Mouse (Mus musculus): ENCODE results near the gene Mfsd4b3. TPM values are rescaled to one million over a fixed set of nuclear protein-coding genes. Genes with fewer than 3 reads are reported as not detected.
"Not testable (repeated sequence)": the region's sequence is repeated elsewhere in the genome, so short reads cannot be mapped to it uniquely, and the experiment has no call there.

Mfsd4b3 gene
- total RNA-seq (2015; ENCODE audit: low replicate concordance), result not detected in 2 replicates
- total RNA-seq (2017; ENCODE audit: low replicate concordance), result 0.70 TPM in 1 of 2 replicates, not detected in the other

DNA sequence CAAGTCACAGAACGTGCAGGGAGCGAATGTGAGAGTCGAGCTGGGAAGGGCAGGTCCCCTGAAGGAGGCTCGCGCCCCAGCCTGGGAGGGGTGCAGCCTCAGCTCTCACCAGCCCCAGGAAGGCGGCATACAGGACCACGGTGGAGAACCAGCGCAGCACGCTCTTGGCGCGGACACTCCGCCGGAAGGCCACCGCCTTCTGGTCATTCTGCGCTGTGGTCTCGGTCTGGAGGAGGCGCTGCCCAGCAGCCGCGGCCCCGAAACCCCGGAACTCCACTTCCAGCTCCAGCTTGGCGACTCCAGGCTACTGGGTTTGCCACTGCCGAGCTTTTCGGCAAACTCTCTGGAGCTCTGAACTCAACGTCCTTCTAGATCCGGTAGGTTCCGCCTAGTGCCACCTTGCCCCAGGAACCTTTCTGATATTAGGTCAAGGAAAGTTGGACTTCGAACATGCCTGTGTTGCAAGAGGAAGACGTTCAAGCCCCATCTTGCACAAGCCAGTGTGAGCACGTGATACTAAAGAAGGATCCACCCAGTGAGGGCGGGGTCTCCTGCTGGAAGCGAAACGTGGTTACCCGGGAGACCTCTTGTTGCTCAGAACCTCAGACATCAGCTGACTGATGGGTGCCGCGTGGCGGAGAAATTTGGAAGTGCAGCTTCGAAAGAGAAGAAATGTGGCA is at the start of gene Mfsd4b3:
Mfsd4b3 (minus strand) TSS at position 393 of the 680 bp plus-strand sequence.
- peak; percentile 89 for ATAC-seq (replicated peaks; ENCODE audit: low FRiP score, poor library complexity, severe bottlenecking)

DNA sequence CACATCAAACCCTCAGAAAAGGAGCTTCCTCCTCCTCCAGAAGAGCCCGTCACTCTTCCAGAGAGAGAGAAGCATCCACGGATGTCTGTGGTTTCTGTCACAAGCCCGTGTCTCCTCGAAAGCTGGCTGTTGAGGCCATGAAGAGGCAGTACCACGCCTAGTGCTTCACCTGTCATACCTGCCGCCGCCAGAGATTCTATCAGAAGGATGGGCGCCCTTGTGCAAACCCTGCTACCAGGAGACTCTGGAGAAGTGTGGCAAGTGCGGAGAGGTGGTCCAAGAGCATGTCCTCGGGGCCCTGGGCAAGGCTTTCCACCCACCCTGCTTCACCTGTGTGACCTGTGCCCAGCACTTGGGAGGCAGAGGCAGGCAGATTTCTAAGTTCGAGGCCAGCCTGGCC is 49.6 kb upstream of the Mfsd4b3 start:
- ATAC-seq (replicated peaks; ENCODE audit: low FRiP score, poor library complexity, severe bottlenecking), result no peak

DNA sequence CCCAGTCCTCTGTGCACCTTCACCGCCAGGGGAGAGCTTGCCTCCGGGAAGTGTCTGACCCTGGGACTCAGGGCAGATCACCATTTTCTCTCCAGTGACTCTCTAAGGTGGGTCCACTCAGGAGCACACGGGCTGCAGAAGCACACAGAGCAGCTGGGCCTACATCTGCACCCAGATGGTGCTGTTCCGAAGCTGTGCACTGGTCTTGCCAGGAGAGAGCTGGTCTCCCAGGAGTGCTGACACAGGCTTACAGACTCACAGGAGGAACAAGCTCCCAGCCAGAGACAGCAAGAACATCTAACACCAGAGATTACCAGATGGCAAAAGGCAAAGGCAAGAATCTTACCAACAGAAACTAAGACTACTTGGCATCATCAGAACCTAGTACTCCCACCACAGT is 48.9 kb upstream of the Mfsd4b3 start:
- ATAC-seq (replicated peaks; ENCODE audit: low FRiP score, poor library complexity, severe bottlenecking), result not testable (repeated sequence)

DNA sequence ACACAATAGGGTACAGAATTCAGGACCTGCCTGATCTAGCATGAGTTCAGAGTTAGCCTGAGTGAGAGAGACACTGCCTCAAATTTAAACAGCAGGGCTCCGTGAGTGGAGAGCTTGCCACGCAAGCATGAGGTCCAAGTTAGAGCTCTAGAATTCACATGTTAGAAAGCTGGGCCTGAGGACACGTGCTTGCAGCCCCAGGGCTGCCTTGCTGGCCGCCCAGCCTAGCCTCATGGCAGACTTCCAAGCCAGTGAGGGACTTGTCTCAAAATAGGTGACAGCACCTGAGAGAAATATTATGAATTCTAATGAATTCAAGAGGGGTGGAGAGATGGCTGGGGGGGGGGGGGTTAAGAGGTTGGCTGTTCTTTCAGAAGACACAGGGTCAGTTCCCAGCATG is 48.0 kb upstream of the Mfsd4b3 start:
- ATAC-seq (replicated peaks; ENCODE audit: low FRiP score, poor library complexity, severe bottlenecking), result no peak

DNA sequence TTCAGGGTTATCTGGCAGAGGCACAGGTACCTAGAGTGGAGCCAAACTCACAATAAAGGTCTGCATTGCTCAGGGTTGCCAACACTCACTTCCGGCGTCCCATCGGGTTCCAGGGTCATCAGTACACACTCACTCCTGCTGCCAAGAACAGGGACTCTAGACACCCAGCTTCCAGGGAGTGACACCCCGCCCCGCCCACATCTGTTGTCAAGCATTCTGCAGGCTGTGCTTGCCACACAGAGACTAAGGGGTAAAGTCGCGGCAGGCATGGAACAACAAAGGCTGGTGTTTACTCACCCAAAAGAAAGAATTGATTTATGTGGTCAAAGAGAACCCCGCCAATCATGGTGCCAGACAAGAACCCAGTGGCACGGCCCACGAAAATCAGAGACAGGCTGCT is 47.0 kb upstream of the Mfsd4b3 start:
- no peak for ATAC-seq (replicated peaks; ENCODE audit: low FRiP score, poor library complexity, severe bottlenecking)

DNA sequence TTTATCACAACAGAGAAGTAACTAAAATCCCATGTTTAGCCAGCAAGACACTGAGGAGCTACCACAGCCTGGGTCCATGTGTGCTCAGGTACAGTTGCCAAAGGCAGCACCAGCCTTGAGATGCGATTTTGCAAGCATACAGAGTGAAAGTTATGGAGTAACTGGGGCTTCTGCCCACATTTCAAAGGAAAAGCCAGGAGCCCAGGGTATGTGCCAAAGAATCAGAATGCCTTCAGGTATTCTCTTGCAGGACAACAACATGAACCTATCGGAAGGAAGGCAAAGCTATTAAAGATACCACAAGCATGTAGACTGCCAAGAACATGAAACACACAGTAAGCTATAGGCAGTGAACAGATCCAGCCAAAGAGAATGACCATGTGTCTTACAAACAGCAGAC is 40.8 kb upstream of the Mfsd4b3 start:
- ATAC-seq (replicated peaks; ENCODE audit: low FRiP score, poor library complexity, severe bottlenecking), result no peak

DNA sequence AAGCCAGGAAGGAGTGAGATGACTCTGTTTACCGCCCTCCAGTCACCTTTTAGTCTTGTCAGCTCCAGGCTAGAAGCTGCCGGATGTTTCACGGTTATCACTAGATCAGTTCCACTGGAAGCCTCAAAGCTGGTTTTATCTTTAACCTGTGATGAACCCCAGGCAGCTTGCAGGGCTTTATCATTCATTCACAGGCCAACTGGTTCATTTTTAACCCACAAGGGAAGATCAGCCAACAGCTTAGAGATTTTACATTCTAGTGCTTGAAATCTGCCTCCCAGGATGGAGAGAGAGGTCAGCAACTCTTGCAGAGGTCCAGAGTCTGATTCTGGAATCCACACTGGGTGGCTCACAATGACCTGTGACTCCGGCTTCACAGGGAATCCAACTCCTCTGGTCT is 31.2 kb upstream of the Mfsd4b3 start:
- no peak for ATAC-seq (replicated peaks; ENCODE audit: low FRiP score, poor library complexity, severe bottlenecking)

DNA sequence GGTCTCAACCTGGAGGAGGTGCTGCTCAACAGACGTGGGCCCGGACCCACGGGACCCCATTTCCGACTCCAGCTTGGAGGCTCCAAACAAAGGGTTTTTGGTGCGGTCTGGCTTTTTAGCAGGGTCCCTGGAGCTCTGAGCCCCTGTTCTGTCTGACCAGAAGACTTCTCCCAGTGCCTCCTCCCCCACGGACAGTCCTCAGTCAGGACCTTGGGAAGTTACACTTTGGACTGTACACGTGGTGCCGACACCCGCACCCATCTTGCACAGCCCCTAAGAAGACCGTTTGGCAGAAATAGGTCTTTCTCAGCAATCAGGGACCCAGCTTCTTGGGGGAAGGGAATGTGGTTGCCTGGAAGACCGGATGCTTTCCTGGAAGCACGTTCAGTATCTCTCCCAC is 26.5 kb upstream of the Mfsd4b3 start, which contains the start of gene Mfsd4b5:
Mfsd4b5 (minus strand) TSS at position 181 of the 400 bp plus-strand sequence.
- ATAC-seq (replicated peaks; ENCODE audit: low FRiP score, poor library complexity, severe bottlenecking), result no peak

DNA sequence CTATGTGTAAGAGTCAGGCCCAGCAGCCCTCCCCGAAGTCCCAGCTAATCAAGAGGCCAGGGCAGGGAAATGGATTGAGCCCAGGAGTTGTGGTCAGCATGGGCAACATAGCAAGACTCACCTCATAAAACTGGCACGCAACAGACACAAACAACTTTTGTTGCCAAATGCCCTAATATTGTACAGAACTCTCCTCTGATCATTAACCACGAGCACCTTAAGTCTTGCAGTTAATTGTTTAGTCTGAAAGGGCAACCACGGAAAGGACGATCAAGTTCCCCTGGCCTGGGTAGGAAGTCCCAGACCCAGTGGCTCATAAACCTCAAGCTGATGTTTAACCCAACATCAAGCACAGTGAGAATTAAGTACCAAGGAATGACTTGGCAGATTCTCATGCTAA is 22.7 kb upstream of the Mfsd4b3 start:
- ATAC-seq (replicated peaks; ENCODE audit: low FRiP score, poor library complexity, severe bottlenecking), result no peak

DNA sequence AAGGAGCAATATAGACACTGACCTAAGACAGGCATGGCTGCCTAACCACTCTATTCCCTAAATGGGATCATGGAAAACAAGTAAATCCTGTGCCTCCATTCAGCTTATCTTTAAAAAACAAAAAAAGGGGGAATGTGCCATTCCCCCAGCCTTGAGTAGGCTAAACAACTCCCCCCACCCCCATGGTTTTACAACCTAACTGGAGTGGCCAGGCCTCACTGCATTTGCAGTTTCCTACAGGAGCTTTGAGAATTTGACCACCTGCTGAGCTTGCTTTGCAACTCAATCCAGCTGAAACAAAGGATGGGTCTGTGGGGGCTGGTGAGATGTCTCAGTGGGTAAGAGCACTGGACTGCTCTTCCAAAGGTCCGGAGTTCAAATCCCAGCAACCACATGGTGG is 18.3 kb upstream of the Mfsd4b3 start:
- no peak for ATAC-seq (replicated peaks; ENCODE audit: low FRiP score, poor library complexity, severe bottlenecking)

DNA sequence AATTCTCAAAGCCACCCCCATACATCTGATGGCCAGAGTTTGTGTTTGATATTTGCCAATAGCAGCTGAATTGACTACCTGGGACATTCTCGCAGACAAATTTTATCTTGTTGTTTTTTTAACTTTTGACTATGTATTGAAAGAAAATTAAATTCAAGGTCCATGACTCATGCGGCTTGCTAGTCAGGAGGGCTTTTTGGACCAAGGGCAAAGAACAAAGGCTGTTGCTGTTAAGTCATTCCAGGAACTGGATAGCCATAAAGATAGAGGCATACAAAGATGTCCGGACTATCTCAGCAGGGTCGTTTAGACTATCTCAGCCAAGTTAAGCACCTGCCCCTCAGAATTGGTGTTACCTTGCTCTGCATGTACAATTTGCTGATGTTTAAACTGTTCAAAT is 17.4 kb upstream of the Mfsd4b3 start:
- no peak for ATAC-seq (replicated peaks; ENCODE audit: low FRiP score, poor library complexity, severe bottlenecking)

DNA sequence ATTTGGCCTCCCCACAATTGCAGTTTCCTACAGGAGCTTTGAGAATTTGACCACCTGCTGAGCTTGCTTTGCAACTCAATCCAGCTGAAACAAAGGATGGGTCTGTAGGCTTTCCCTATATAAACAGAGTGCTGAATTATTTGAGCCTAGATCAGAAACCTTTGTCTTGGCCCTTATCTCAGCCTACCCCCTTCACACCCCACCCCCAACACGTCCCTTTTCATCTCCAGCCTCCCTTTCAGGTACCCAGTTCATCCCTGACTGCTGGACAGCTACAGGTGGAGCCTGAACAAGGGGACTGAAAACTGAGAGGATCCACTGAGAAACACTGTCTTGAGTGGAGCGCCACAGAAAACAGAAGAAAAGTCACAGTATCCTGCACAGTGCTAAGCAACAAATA is 15.8 kb upstream of the Mfsd4b3 start:
- ATAC-seq (replicated peaks; ENCODE audit: low FRiP score, poor library complexity, severe bottlenecking), result no peak

DNA sequence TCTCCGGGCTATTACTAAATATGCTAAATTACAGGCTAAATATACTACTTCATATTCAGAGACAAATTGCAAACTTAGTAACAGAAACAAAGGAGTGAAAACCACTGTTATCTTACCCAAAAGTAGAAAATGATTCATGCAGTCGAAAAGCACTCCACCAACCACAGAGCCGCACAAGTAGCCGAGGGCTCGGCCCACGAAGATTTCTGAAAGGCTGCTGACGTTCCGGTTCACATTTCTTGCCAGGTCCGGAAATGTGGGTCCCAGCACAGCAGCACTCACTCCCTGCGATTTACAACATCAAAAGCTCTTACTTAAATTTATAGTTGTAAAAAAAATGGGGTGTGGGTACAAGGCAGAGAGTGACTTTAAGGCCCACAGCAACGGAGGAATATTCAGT is 15.0 kb upstream of the Mfsd4b3 start:
- no peak for ATAC-seq (replicated peaks; ENCODE audit: low FRiP score, poor library complexity, severe bottlenecking)

DNA sequence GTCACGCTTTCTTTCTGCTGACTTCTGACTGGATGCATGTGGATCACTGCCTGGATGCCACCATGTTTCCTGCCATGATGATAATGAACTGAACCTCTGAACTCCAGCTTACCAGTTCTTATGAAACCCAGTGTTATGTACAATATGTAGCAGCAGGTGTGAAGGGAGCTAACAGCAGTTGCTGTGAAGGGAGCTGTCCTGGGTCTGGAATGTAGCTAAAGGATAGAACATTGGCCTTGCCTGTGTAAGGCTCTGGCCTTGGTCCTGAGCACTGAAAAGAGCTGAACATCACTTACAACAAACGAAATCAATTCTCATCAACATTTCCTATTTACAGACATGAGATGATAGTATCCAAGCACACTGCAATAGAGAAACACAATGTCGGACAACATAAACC is 7.6 kb upstream of the Mfsd4b3 start:
- no peak for ATAC-seq (replicated peaks; ENCODE audit: low FRiP score, poor library complexity, severe bottlenecking)

DNA sequence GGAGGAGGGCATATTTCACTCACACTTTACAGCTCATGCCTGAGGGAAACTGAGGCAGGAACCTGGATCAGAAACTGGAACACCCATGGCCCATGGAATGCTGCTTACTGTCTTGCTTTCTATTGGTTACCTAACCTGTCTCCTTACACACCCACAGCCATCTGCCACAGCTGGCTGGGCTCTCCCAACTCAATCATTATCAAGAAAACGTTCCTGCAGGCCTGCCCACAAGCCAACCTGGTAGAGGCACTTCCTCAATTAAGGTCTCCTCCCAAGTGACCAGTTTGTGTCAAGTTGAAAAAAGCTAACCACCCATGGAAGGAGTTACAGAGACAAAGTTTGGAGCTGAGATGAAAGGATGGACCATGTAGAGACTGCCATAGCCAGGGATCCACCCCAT is 2.0 kb upstream of the Mfsd4b3 start:
- no peak for ATAC-seq (replicated peaks; ENCODE audit: low FRiP score, poor library complexity, severe bottlenecking)

DNA sequence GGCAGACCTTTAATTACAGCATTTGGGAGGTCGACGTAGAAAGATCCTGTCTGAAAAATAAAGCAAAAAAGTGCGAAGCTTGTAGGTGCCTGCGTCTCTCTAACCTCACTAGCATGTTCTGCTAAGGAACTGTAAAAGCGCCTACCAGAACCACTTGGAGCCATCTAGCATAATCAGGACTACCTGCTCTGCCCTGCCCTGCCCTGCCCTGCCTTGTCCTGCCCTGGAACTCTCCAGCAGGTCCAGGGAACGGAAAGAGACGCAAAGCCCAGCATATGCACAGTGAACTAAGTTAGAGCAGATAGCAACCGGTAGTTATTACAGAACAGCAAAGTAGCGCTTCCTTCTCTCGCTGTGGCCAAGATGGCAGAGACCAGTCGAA is 479 bp upstream of the Mfsd4b3 start:
- ATAC-seq (replicated peaks; ENCODE audit: low FRiP score, poor library complexity, severe bottlenecking), result no peak

DNA sequence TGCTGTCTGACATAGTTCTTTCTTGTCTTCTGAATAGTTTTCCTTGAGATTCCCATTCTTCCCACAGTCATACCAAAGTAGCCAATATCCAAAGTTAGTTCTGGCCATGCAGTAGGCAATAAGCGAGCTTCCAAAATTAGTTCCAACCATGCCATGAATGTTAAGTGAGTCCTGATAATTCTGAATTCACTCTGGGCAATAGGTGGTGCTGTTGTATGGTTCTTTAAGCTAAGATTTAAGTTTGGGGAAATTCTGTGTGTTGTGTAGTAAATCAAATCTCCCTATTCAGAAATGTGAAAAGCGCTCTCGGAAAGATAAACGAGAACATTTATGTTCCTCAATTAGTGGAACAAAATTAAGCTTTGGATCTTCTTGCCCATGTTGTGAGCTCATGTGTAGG is 1.7 kb downstream of the Mfsd4b3 start:
- no peak for ATAC-seq (replicated peaks; ENCODE audit: low FRiP score, poor library complexity, severe bottlenecking)

DNA sequence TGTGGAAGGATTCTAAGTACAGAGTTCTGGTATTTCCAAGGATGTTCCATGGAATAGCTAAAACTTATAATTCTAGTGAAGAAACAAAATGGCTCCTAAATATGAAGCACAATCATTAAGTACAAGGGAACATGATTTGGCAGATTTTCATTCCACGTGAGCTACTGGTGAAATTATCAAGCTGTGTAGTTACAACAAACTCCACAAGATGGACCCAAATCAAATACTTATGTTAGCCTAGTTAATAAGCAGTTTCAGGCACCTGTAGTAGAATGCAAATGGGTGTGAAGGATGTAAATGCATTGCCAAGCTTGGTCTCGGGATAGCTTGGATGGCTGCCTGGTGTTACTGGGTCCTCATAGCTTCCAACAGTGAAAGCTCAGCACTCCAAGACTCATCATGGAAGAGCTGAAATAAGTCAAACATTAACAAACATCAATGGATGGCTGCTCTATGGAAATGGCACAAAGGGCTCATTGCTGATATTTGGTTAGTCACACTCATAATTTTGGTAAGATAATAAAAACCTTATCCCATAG is 3.5 kb downstream of the Mfsd4b3 start:
- no peak for ATAC-seq (replicated peaks; ENCODE audit: low FRiP score, poor library complexity, severe bottlenecking)

DNA sequence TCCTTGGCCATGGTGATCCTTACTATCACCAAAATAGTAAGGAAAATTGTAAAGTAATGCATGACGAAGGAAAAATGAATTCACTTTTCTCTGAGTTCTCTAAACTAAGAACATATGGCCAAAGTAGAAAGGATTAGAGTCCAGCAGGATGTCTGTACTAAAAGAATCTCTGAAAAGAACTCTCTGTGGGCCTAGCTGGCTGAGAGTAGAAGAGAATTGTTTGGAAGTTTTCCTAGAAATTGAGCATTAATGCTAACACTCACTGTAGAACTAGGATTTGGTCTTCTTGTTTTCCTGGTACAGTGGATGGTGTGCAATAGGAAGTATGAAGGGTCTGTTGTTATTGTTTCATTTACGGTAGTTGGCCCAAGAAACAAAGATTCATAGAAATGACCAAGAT is 4.8 kb downstream of the Mfsd4b3 start:
- no peak for ATAC-seq (replicated peaks; ENCODE audit: low FRiP score, poor library complexity, severe bottlenecking)

DNA sequence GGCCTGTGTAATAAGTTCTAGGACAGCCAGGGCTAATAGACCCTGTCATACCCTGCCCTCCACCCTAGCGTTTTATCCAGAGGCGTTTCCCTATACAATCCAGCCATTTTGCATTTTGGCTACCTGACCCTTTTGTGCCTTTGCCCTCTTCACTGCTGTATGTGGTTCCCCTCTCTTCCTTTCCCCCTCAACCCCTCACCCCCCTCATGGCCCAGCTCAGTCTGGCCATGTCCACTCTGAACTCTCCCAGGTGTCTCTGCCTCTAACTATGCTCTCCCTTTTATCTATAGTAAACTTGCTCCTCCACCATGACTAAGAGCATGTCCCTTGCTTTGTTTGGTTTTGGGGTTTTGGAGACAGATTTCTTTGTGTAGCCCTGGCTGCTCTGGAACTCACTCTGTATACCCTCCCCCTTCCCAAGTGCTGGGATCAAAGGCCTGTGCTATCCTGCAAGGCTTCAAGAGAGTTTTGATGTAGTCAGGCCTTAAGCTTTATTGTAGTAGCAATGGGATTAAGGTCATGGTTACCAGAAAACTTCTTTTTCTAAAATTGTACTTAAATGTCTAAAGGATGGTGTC is 10.5 kb downstream of the Mfsd4b3 start:
- no peak for ATAC-seq (replicated peaks; ENCODE audit: low FRiP score, poor library complexity, severe bottlenecking)

DNA sequence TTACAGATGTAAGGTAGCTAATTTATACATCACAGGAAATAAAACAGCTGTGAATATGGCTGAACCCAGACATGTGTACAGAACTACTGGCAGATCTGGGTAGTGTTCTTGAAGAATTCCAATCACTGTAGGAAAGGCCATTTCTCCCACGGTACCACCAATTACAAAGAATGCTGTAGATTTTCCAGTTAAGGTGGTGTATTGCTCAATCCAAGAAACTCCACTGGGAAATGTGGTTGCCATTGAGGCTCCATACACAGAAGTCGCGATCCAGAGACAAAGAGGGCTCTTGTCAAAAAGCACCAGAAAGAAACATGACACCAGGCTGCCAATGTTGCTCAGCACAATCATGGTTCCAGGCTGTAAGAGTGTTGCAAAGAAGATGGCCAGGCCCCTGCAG is 12.8 kb downstream of the Mfsd4b3 start:
- ATAC-seq (replicated peaks; ENCODE audit: low FRiP score, poor library complexity, severe bottlenecking), result not testable (repeated sequence)

DNA sequence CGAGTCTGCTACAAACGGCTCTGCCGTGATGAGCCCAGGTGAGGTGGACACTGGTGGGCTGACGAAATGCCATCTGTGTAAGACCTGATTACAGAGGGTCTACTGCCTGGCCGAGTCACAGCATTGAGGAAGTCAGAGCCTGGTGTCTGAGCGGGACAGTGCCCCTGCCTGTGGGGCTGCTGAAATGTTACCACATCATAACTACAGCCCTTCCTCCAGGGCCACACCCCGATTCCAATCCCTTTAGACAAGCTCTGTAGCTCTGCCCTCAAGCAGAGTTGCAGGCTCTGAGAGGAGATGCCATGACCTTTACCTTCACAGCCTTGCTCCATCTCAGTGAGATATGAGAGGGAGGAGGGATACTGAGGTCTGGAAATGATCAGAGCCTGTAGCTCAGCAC is 23.4 kb downstream of the Mfsd4b3 start:
- ATAC-seq (replicated peaks; ENCODE audit: low FRiP score, poor library complexity, severe bottlenecking), result no peak

Data from erythroblast, adult 5-6 weeks (primary cell).